Mouse (Mus musculus): ENCODE data around the gene Abcd3.
"Not testable (repeated sequence)": the region's sequence is repeated elsewhere in the genome, so short reads cannot be mapped to it uniquely, and the experiment has no call there.

The Abcd3 gene

GRCm38 (mm10) chr3:121815549-121816235 lies 590 bp upstream of the Abcd3 start:
- DNase-seq, result no peak

- DNase-seq, result no peak
Observed at GRCm38 (mm10) chr3:121814413-121814864, 663 bp downstream of the Abcd3 start.

GRCm38 (mm10) chr3:121813834-121814233 lies 1.3 kb downstream of the Abcd3 start:
- no peak for DNase-seq

- no peak for DNase-seq
Observed at GRCm38 (mm10) chr3:121808246-121808645, 6.9 kb downstream of the Abcd3 start.

- no peak for DNase-seq
Observed at GRCm38 (mm10) chr3:121794214-121794613, 20.9 kb downstream of the Abcd3 start.

- DNase-seq, result peak; percentile 31
Observed at GRCm38 (mm10) chr3:121792246-121792645, 22.9 kb downstream of the Abcd3 start.

- no peak for DNase-seq
Observed at GRCm38 (mm10) chr3:121790442-121790841, 24.7 kb downstream of the Abcd3 start.

- DNase-seq, result no peak
Observed at GRCm38 (mm10) chr3:121789790-121790189, 25.3 kb downstream of the Abcd3 start.

GRCm38 (mm10) chr3:121783020-121783419 lies 32.1 kb downstream of the Abcd3 start:
- DNase-seq, result peak; percentile 23

- DNase-seq, result peak; percentile 82
Observed at GRCm38 (mm10) chr3:121777943-121778342, 37.2 kb downstream of the Abcd3 start.

- not testable (repeated sequence) for DNase-seq
Observed at GRCm38 (mm10) chr3:121773336-121773735, 41.8 kb downstream of the Abcd3 start.

- no peak for DNase-seq
Observed at GRCm38 (mm10) chr3:121768770-121769169, 46.3 kb downstream of the Abcd3 start.

GRCm38 (mm10) chr3:121766818-121767217 lies 48.3 kb downstream of the Abcd3 start:
- DNase-seq, result no peak

GRCm38 (mm10) chr3:121766048-121766447 lies 49.1 kb downstream of the Abcd3 start:
- DNase-seq, result no peak

- DNase-seq, result no peak
Observed at GRCm38 (mm10) chr3:121762056-121762852, 52.8 kb downstream of the Abcd3 start.

- no peak for DNase-seq
Observed at GRCm38 (mm10) chr3:121758373-121758772, 56.7 kb downstream of the Abcd3 start.

GRCm38 (mm10) chr3:121755152-121755551 lies 60.0 kb downstream of the Abcd3 start:
- DNase-seq, result no peak

GRCm38 (mm10) chr3:121754319-121755090 lies 60.6 kb downstream of the Abcd3 start:
- not testable (repeated sequence) for DNase-seq

GRCm38 (mm10) chr3:121741186-121741848 lies 73.8 kb downstream of the Abcd3 start:
- DNase-seq, result peak; percentile 25

- DNase-seq, result peak; percentile 81
Observed at GRCm38 (mm10) chr3:121739489-121740213, 75.5 kb downstream of the Abcd3 start.

GRCm38 (mm10) chr3:121738742-121739342 lies 76.3 kb downstream of the Abcd3 start:
- peak; percentile 87 for DNase-seq

GRCm38 (mm10) chr3:121737901-121738300 lies 77.2 kb downstream of the Abcd3 start:
- DNase-seq, result peak; percentile 88

All from heart, adult 11 months (tissue).